Mouse (Mus musculus) forebrain, embryonic 11.5 days (tissue): ENCODE results near the gene 4930595D18Rik. TPM values are rescaled to one million over a fixed set of nuclear protein-coding genes. Genes with fewer than 3 reads are reported as not detected.
A peak's percentile ranks its signal among the peaks of the same experiment; 100 is the strongest.

ENCODE experiments used
- ATAC-seq: fragments of 200-750 bp; cut with Nextera tagmentation; replicated peaks from 2 replicates; pipeline ENCODE4 v1.8.0; 2017; ENCODE audit warnings: moderate TSS enrichment; ENCODE audit not compliant: low FRiP score
- DNase-seq: peaks from one replicate; pipeline ENCODE4 v3.0.0-alpha.2; 2017; ENCODE audit warnings: low spot score
- H3K27ac ChIP-seq: fragments of 300-500 bp; sonication (generic); 2 replicates; pipeline ENCODE4 v1.5.1; 2014; ENCODE audit warnings: low read depth, low read length
- H3K27me3 ChIP-seq: fragments of 300-500 bp; sonication (generic); 2 replicates; pipeline ENCODE4 v1.6.1; 2014; ENCODE audit warnings: mild to moderate bottlenecking, low read length, mixed read lengths; ENCODE audit not compliant: control insufficient read depth, insufficient read depth
- H3K36me3 ChIP-seq: fragments of 300-500 bp; sonication (generic); 2 replicates; pipeline ENCODE4 v1.6.1; 2014; ENCODE audit warnings: mild to moderate bottlenecking, low read length, moderate library complexity, mixed read lengths; ENCODE audit not compliant: control insufficient read depth, insufficient read depth
- H3K4me1 ChIP-seq: fragments of 300-500 bp; sonication (generic); replicated peaks from 2 replicates; pipeline ENCODE4 v1.6.1; 2014; ENCODE audit warnings: low read length, mixed read lengths; ENCODE audit not compliant: control insufficient read depth, insufficient read depth
- H3K4me2 ChIP-seq: fragments of 300-500 bp; sonication (generic); 2 replicates; pipeline ENCODE4 v1.6.1; 2014; ENCODE audit warnings: low read depth, mild to moderate bottlenecking, low read length, moderate library complexity, mixed read lengths; ENCODE audit not compliant: severe bottlenecking
- H3K4me3 ChIP-seq: fragments of 300-500 bp; sonication (generic); 2 replicates; pipeline ENCODE4 v1.5.1; 2014; ENCODE audit warnings: low read depth, low read length
- H3K9ac ChIP-seq: fragments of 300-500 bp; sonication (generic); 2 replicates; pipeline ENCODE4 v1.6.1; 2014; ENCODE audit warnings: low read length
- H3K9me3 ChIP-seq: fragments of 300-500 bp; sonication (generic); 2 replicates; pipeline ENCODE4 v1.6.1; 2016; ENCODE audit warnings: low read length, mixed read lengths; ENCODE audit not compliant: control insufficient read depth
- WGBS: fragments of 180-500 bp; shearing (Covaris S2); extraction: QIAGEN DNeasy Blood & Tissue Kit; methylation state at CpG from one replicate; pipeline ENCODE4 v1.1.7; 2014; 5-methylcytosine and 5-hydroxymethylcytosine counted together
- polyA plus RNA-seq: library from polyadenylated mRNA; unstranded; fragments of >200 nt; fragmentation: Nextera tagmentation; extraction: Ambion mirVana; gene quantifications from 2 replicates; pipeline ENCODE4 v1.2.1, GENCODE M21; 2014

The 4930595D18Rik gene
- polyA plus RNA-seq, 1 experiment from 2014 or later = not detected

- no peaks in the 10 kb centered on the region for H3K4me1 ChIP-seq
- H3K27me3 ChIP-seq = no peaks in the 10 kb centered on the region
- H3K4me2 ChIP-seq = no peak overlapping the region
- no peak overlapping the region for H3K4me3 ChIP-seq
- no peak for DNase-seq
- WGBS = 87% methylated on average over 6 of the region's 6 CpGs
- no peaks in the 10 kb centered on the region for H3K9me3 ChIP-seq
- H3K9ac ChIP-seq = no peak overlapping the region
- no peak overlapping the region for H3K27ac ChIP-seq
- no peaks in the 10 kb centered on the region for H3K36me3 ChIP-seq
- ATAC-seq = no peak
Measured at GRCm38 (mm10) chr12:111152579-111152978, 31.7 kb downstream of the 4930595D18Rik start.

GRCm38 (mm10) chr12:111151422-111152156 is 32.7 kb downstream of the 4930595D18Rik start:
- no peak for DNase-seq
- WGBS = 88% methylated on average over 5 of the region's 5 CpGs

GRCm38 (mm10) chr12:111150236-111150596 is 34.1 kb downstream of the 4930595D18Rik start:
- DNase-seq = no peak

More at GRCm38 (mm10) chr12:111151422-111152156, 32.7 kb downstream of the 4930595D18Rik start:
- no peak for ATAC-seq
- Histone ChIP-seq H3K27ac (no peak overlapping the region), H3K9me3 (no peaks in the 10 kb centered on the region), H3K4me3 (no peak overlapping the region), H3K9ac (no peak overlapping the region), H3K36me3 (no peaks in the 10 kb centered on the region), H3K27me3 (no peaks in the 10 kb centered on the region), H3K4me1 (no peaks in the 10 kb centered on the region), H3K4me2 (no peak overlapping the region)

GRCm38 (mm10) chr12:111149495-111150235 is 34.6 kb downstream of the 4930595D18Rik start:
- no peaks in the 10 kb centered on the region; the same call in 1 of the 2 replicates for H3K4me1 ChIP-seq
- H3K9me3 ChIP-seq = no peaks in the 10 kb centered on the region
- H3K4me3 ChIP-seq = no peak overlapping the region
- no peak overlapping the region for H3K4me2 ChIP-seq
- 73% methylated on average over 17 of the region's 17 CpGs for WGBS
- H3K27me3 ChIP-seq = no peaks in the 10 kb centered on the region
- H3K9ac ChIP-seq = no peak overlapping the region
- H3K27ac ChIP-seq = no peak overlapping the region
- no peak for DNase-seq
- no peak for ATAC-seq
- no peaks in the 10 kb centered on the region for H3K36me3 ChIP-seq

More at GRCm38 (mm10) chr12:111150236-111150596, 34.1 kb downstream of the 4930595D18Rik start:
- Histone ChIP-seq H3K27ac (no peak overlapping the region), H3K9me3 (no peaks in the 10 kb centered on the region), H3K4me1 (no peaks in the 10 kb centered on the region; the same call in 1 of the 2 replicates), H3K4me3 (no peak overlapping the region), H3K27me3 (no peaks in the 10 kb centered on the region), H3K4me2 (no peak overlapping the region), H3K9ac (no peak overlapping the region), H3K36me3 (no peaks in the 10 kb centered on the region)
- WGBS = 7% methylated on average over 6 of the region's 6 CpGs
- no peak for ATAC-seq

GRCm38 (mm10) chr12:111145269-111145668 is 39.0 kb downstream of the 4930595D18Rik start:
- H3K4me1 ChIP-seq = peaks cover 12% of the 10 kb centered on the region
- H3K36me3 ChIP-seq = no peaks in the 10 kb centered on the region
- ATAC-seq = no peak
- H3K9ac ChIP-seq = no peak overlapping the region
- no peak overlapping the region for H3K4me3 ChIP-seq
- no peak for DNase-seq
- H3K27ac ChIP-seq = no peak overlapping the region
- H3K4me2 ChIP-seq = no peak overlapping the region
- no peaks in the 10 kb centered on the region for H3K9me3 ChIP-seq
- 60% methylated on average over 9 of the region's 9 CpGs for WGBS
- H3K27me3 ChIP-seq = no peaks in the 10 kb centered on the region

GRCm38 (mm10) chr12:111144598-111144997 is 39.7 kb downstream of the 4930595D18Rik start:
- no peaks in the 10 kb centered on the region for H3K36me3 ChIP-seq
- H3K4me1 ChIP-seq = peaks cover 12% of the 10 kb centered on the region
- DNase-seq = no peak
- H3K9ac ChIP-seq = no peak overlapping the region
- H3K4me3 ChIP-seq = no peak overlapping the region
- no peaks in the 10 kb centered on the region for H3K9me3 ChIP-seq
- no peak overlapping the region for H3K4me2 ChIP-seq
- 96% methylated on average over 2 of the region's 2 CpGs for WGBS
- H3K27me3 ChIP-seq = no peaks in the 10 kb centered on the region
- no peak for ATAC-seq
- H3K27ac ChIP-seq = no peak overlapping the region

GRCm38 (mm10) chr12:111143509-111144063 is 40.7 kb downstream of the 4930595D18Rik start:
- H3K4me2 ChIP-seq = peak overlapping the region; percentile 32; the same call in 1 of the 2 replicates
- H3K36me3 ChIP-seq = no peaks in the 10 kb centered on the region
- no peaks in the 10 kb centered on the region for H3K9me3 ChIP-seq
- no peaks in the 10 kb centered on the region for H3K27me3 ChIP-seq
- no peak overlapping the region for H3K4me3 ChIP-seq
- peak overlapping the region; percentile 85 for H3K27ac ChIP-seq
- peaks cover 12% of the 10 kb centered on the region for H3K4me1 ChIP-seq
- no peak overlapping the region; the same call in none of the 2 replicates for H3K9ac ChIP-seq
- ATAC-seq (no peak; the same call in 1 of the 2 replicates), DNase-seq (no peak)
- WGBS = 75% methylated on average over 16 of the region's 16 CpGs

GRCm38 (mm10) chr12:111143005-111143508 is 41.2 kb downstream of the 4930595D18Rik start:
- H3K9ac ChIP-seq = no peak overlapping the region; the same call in none of the 2 replicates
- WGBS = 10% methylated on average over 12 of the region's 12 CpGs
- H3K4me1 ChIP-seq = peaks cover 12% of the 10 kb centered on the region

More at GRCm38 (mm10) chr12:111143005-111143508, 41.2 kb downstream of the 4930595D18Rik start:
- Histone ChIP-seq H3K4me2 (peak overlapping the region; percentile 32; the same call in 1 of the 2 replicates), H3K9me3 (no peaks in the 10 kb centered on the region), H3K4me3 (no peak overlapping the region), H3K27ac (peak overlapping the region; percentile 85), H3K36me3 (no peaks in the 10 kb centered on the region), H3K27me3 (no peaks in the 10 kb centered on the region)
- DNase-seq = peak; percentile 80
- ATAC-seq = peak; percentile 83
